Mouse (Mus musculus) forebrain, embryonic 15.5 days (tissue): ENCODE data around the gene Dph1. TPM values are rescaled to one million over a fixed set of nuclear protein-coding genes. Genes with fewer than 3 reads are reported as not detected.
"Not testable (repeated sequence)": the region's sequence is repeated elsewhere in the genome, so short reads cannot be mapped to it uniquely, and the experiment has no call there.

ENCODE experiments used
- ATAC-seq: fragments of 200-750 bp; cut with Nextera tagmentation; replicated peaks from 2 replicates; pipeline ENCODE4 v1.8.0; 2017; ENCODE audit warnings: mild to moderate bottlenecking, moderate TSS enrichment, moderate library complexity
- H3K27ac ChIP-seq: fragments of 300-500 bp; sonication (generic); replicated peaks from 2 replicates; pipeline ENCODE4 v1.5.1; 2015; ENCODE audit warnings: mild to moderate bottlenecking, inconsistent platforms
- H3K27me3 ChIP-seq: fragments of 300-500 bp; sonication (generic); 2 replicates; pipeline ENCODE4 v1.6.1; 2015; ENCODE audit warnings: inconsistent platforms
- H3K36me3 ChIP-seq: fragments of 300-500 bp; sonication (generic); 2 replicates; pipeline ENCODE4 v1.6.1; 2015; ENCODE audit warnings: mild to moderate bottlenecking, inconsistent platforms
- H3K4me1 ChIP-seq: fragments of 300-500 bp; sonication (generic); 2 replicates; pipeline ENCODE4 v1.6.1; 2015; ENCODE audit warnings: inconsistent platforms
- H3K4me2 ChIP-seq: fragments of 300-500 bp; sonication (generic); replicated peaks from 2 replicates; pipeline ENCODE4 v1.6.1; 2015; ENCODE audit warnings: mild to moderate bottlenecking, inconsistent platforms
- H3K4me3 ChIP-seq: fragments of 300-500 bp; sonication (generic); 2 replicates; pipeline ENCODE4 v1.5.1; 2015; ENCODE audit warnings: mild to moderate bottlenecking, inconsistent platforms
- H3K9ac ChIP-seq: fragments of 300-500 bp; sonication (generic); replicated peaks from 2 replicates; pipeline ENCODE4 v1.6.1; 2015; ENCODE audit warnings: mild to moderate bottlenecking, inconsistent platforms
- H3K9me3 ChIP-seq: fragments of 300-500 bp; sonication (generic); 2 replicates; pipeline ENCODE4 v1.6.1; 2016; ENCODE audit warnings: inconsistent platforms
- WGBS: fragments of 180-500 bp; shearing (Covaris S2); methylation state at CpG from one replicate; pipeline ENCODE4 v1.1.7; 2015; ENCODE audit warnings: mixed read lengths; 5-methylcytosine and 5-hydroxymethylcytosine counted together
- polyA plus RNA-seq: library from polyadenylated mRNA; unstranded; fragments of >200 nt; fragmentation: Nextera tagmentation; extraction: Ambion mirVana; gene quantifications from 2 replicates; pipeline ENCODE4 v1.2.1, GENCODE M21; 2015

Dph1 gene
- polyA plus RNA-seq, 1 experiment from 2014 or later, result 16.2 TPM

GRCm38 (mm10) chr11:75184986-75185385 lies 6.1 kb downstream of the Dph1 start:
- Histone ChIP-seq H3K4me3 (no peak overlapping the region), H3K9ac (no peak overlapping the region), H3K4me2 (no peak overlapping the region), H3K27me3 (no peaks in the 10 kb centered on the region), H3K27ac (no peak overlapping the region), H3K4me1 (peaks cover 21% of the 10 kb centered on the region), H3K36me3 (no peaks in the 10 kb centered on the region; the same call in 1 of the 2 replicates), H3K9me3 (no peaks in the 10 kb centered on the region)
- ATAC-seq, result no peak
- 57% methylated on average over 2 of the region's 2 CpGs for WGBS

GRCm38 (mm10) chr11:75184573-75184972 lies 6.5 kb downstream of the Dph1 start:
- 91% methylated on average over 5 of the region's 5 CpGs for WGBS
- no peak overlapping the region for H3K9ac ChIP-seq
- no peak for ATAC-seq

GRCm38 (mm10) chr11:75183917-75184570 lies 7.0 kb downstream of the Dph1 start:
- H3K4me2 ChIP-seq, result no peak overlapping the region
- WGBS, result 76% methylated on average over 2 of the region's 2 CpGs
- no peak overlapping the region for H3K27ac ChIP-seq
- H3K4me1 ChIP-seq, result peaks cover 17% of the 10 kb centered on the region
- no peaks in the 10 kb centered on the region for H3K27me3 ChIP-seq
- ATAC-seq, result no peak
- H3K36me3 ChIP-seq, result no peaks in the 10 kb centered on the region; the same call in 1 of the 2 replicates
- H3K9me3 ChIP-seq, result no peaks in the 10 kb centered on the region
- H3K9ac ChIP-seq, result no peak overlapping the region
- no peak overlapping the region for H3K4me3 ChIP-seq

More at GRCm38 (mm10) chr11:75184573-75184972, 6.5 kb downstream of the Dph1 start:
- Histone ChIP-seq H3K27ac (no peak overlapping the region), H3K36me3 (no peaks in the 10 kb centered on the region; the same call in 1 of the 2 replicates), H3K27me3 (no peaks in the 10 kb centered on the region), H3K9me3 (no peaks in the 10 kb centered on the region), H3K4me3 (no peak overlapping the region), H3K4me2 (no peak overlapping the region), H3K4me1 (peaks cover 17% of the 10 kb centered on the region)

GRCm38 (mm10) chr11:75178672-75179208 lies 12.3 kb downstream of the Dph1 start, which contains the start of gene Ovca2:
Gene Ovca2 (minus strand): TSS chr11:75178835.
- H3K4me1 ChIP-seq, result peaks cover 21% of the 10 kb centered on the region
- peak within 1 kb of the TSS; percentile 88 for H3K4me2 ChIP-seq
- H3K36me3 ChIP-seq, result peaks cover 5% of the 10 kb centered on the region; the same call in 1 of the 2 replicates
- H3K4me3 ChIP-seq, result peak within 1 kb of the TSS; percentile 77
- peak within 1 kb of the TSS; percentile 81 for H3K9ac ChIP-seq
- peak within 1 kb of the TSS; percentile 97 for H3K27ac ChIP-seq
- under 1% methylated on average over 33 of the region's 33 CpGs for WGBS
- H3K9me3 ChIP-seq, result no peaks in the 10 kb centered on the region
- ATAC-seq, result peak; percentile 96
- H3K27me3 ChIP-seq, result no peaks in the 10 kb centered on the region

GRCm38 (mm10) chr11:75178011-75178410 lies 13.0 kb downstream of the Dph1 start:
- H3K4me2 ChIP-seq, result peak overlapping the region; percentile 88
- H3K27me3 ChIP-seq, result no peaks in the 10 kb centered on the region
- H3K36me3 ChIP-seq, result peaks cover 5% of the 10 kb centered on the region; the same call in 1 of the 2 replicates
- peak overlapping the region; percentile 81 for H3K9ac ChIP-seq
- H3K27ac ChIP-seq, result peak overlapping the region; percentile 97
- H3K4me1 ChIP-seq, result peaks cover 26% of the 10 kb centered on the region
- 58% methylated on average over 12 of the region's 12 CpGs for WGBS
- H3K9me3 ChIP-seq, result no peaks in the 10 kb centered on the region
- no peak for ATAC-seq
- peak overlapping the region; percentile 77 for H3K4me3 ChIP-seq

- H3K36me3 ChIP-seq, H3K4me3 ChIP-seq, H3K27ac ChIP-seq, ATAC-seq, H3K9ac ChIP-seq, H3K4me2 ChIP-seq, H3K9me3 ChIP-seq: not testable (repeated sequence)
- H3K4me1 ChIP-seq, result peaks cover 50% of the 10 kb centered on the region
- WGBS, result 72% methylated on average over 6 of the region's 6 CpGs
- peaks cover 19% of the 10 kb centered on the region; the same call in 1 of the 2 replicates for H3K27me3 ChIP-seq
These were observed 16.5 kb downstream of the Dph1 start for GRCm38 (mm10) chr11:75174574-75174973.

- Histone ChIP-seq H3K27ac (peak overlapping the region; percentile 73), H3K9ac (peak overlapping the region; percentile 56), H3K9me3 (no peaks in the 10 kb centered on the region), H3K4me3 (peak overlapping the region; percentile 83), H3K27me3 (peaks cover 27% of the 10 kb centered on the region), H3K4me2 (peak overlapping the region; percentile 79), H3K36me3 (peaks cover 5% of the 10 kb centered on the region; the same call in 1 of the 2 replicates), H3K4me1 (peaks cover 52% of the 10 kb centered on the region)
- no peak for ATAC-seq
- WGBS, result 2% methylated on average over 15 of the region's 15 CpGs
These were observed 17.3 kb downstream of the Dph1 start for GRCm38 (mm10) chr11:75173799-75174165.

GRCm38 (mm10) chr11:75173095-75173798 lies 17.8 kb downstream of the Dph1 start:
- peak overlapping the region; percentile 56 for H3K9ac ChIP-seq
- no peaks in the 10 kb centered on the region for H3K9me3 ChIP-seq
- H3K27ac ChIP-seq, result peak overlapping the region; percentile 73
- H3K27me3 ChIP-seq, result peaks cover 31% of the 10 kb centered on the region
- under 1% methylated on average over 71 of the region's 71 CpGs for WGBS
- peak overlapping the region; percentile 79 for H3K4me2 ChIP-seq
- H3K4me1 ChIP-seq, result peaks cover 57% of the 10 kb centered on the region
- ATAC-seq, result peak; percentile 60
- peak overlapping the region; percentile 83 for H3K4me3 ChIP-seq
- H3K36me3 ChIP-seq, result peaks cover 5% of the 10 kb centered on the region; the same call in 1 of the 2 replicates

- Histone ChIP-seq H3K9ac (peak overlapping the region; percentile 56), H3K4me1 (peaks cover 56% of the 10 kb centered on the region), H3K9me3 (no peaks in the 10 kb centered on the region), H3K27me3 (peaks cover 39% of the 10 kb centered on the region), H3K4me2 (peak overlapping the region; percentile 79), H3K27ac (no peak overlapping the region), H3K36me3 (peaks cover 5% of the 10 kb centered on the region; the same call in 1 of the 2 replicates), H3K4me3 (peak overlapping the region; percentile 83)
- WGBS, result under 1% methylated on average over 73 of the region's 75 CpGs
- peak; percentile 43 for ATAC-seq
These were observed 18.6 kb downstream of the Dph1 start for GRCm38 (mm10) chr11:75172151-75173094.

GRCm38 (mm10) chr11:75171186-75171865 lies 19.7 kb downstream of the Dph1 start:
- ATAC-seq, result no peak
- H3K9me3 ChIP-seq, result no peaks in the 10 kb centered on the region
- peaks cover 49% of the 10 kb centered on the region for H3K27me3 ChIP-seq
- 4% methylated on average over 17 of the region's 17 CpGs for WGBS
- H3K27ac ChIP-seq, result no peak overlapping the region
- no peak overlapping the region for H3K9ac ChIP-seq
- peak overlapping the region; percentile 86 for H3K4me2 ChIP-seq
- H3K36me3 ChIP-seq, result no peaks in the 10 kb centered on the region
- H3K4me1 ChIP-seq, result peaks cover 66% of the 10 kb centered on the region
- peak overlapping the region; percentile 83 for H3K4me3 ChIP-seq
